Mouse (Mus musculus): ENCODE data around the gene Gjb1. TPM values are rescaled to one million over a fixed set of nuclear protein-coding genes. Genes with fewer than 3 reads are reported as not detected.

Gjb1 gene
- polyA plus RNA-seq, 1 experiment from 2014 or later, result 40.7 TPM

DNA sequence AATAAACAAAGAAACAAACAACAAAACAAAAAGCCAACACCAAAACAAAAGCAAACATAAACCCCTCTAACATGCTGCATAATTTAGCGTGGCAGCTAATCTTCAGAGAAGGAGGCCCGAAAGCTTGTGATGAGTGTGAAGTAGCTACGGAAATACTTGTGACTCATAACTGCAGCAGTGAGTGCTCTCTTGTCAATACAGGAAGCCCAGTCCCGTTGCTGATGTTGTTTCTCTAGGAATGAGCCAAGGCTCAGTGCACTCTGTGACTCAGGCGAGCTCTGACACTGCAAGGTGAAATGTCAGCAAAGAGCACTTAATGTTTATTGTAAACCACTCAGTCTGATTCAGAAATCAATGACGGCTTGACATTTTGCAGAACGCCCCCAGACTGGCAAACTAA is 7.2 kb upstream of the Gjb1 start:
- H3K4me3 ChIP-seq, result no peak overlapping the region
- H3K27ac ChIP-seq, result no peak overlapping the region
- no peaks in the 10 kb centered on the region for H3K36me3 ChIP-seq
- H3K9ac ChIP-seq, result no peak overlapping the region
- peaks cover 9% of the 10 kb centered on the region; the same call in 1 of the 2 replicates for H3K27me3 ChIP-seq (replicated peaks)
- no peak for ATAC-seq
- H3K9me3 ChIP-seq (replicated peaks), result no peaks in the 10 kb centered on the region
- H3K4me2 ChIP-seq, result no peak overlapping the region
- no peaks in the 10 kb centered on the region for H3K4me1 ChIP-seq
- 56% methylated on average over 7 of the region's 7 CpGs for WGBS (ENCODE audit: insufficient replicate concordance)

GRCm38 (mm10) chrX:101370573-101370972 is 5.6 kb upstream of the Gjb1 start:
- Histone ChIP-seq H3K4me1 (no peaks in the 10 kb centered on the region), H3K4me3 (no peak overlapping the region), H3K4me2 (no peak overlapping the region), H3K27me3 (replicated peaks) (peaks cover 12% of the 10 kb centered on the region; the same call in 1 of the 2 replicates), H3K9me3 (replicated peaks) (no peaks in the 10 kb centered on the region), H3K9ac (no peak overlapping the region), H3K36me3 (no peaks in the 10 kb centered on the region), H3K27ac (no peak overlapping the region)
- no peak for ATAC-seq
- 70% methylated on average over 3 of the region's 3 CpGs for WGBS (ENCODE audit: insufficient replicate concordance)

DNA sequence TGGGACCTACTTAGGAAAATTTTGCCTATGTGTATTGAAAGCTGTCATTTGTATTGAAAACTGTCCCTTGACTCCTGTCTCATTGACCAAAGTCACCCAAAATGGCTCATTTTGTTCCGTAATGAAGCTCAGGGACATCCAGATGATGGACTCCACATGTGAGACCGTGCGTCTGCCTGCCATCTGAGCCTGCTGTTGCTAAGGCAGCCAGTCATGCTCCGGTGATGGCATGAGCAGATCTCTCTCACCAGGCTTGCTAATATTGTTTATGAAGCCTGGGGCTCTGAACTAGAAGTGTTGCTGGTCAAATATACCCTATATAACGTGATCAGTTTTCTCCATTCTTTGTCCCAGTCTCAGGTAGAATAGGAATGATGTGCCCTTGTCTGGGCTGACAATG is 3.2 kb upstream of the Gjb1 start:
- no peak overlapping the region for H3K27ac ChIP-seq
- no peaks in the 10 kb centered on the region for H3K9me3 ChIP-seq (replicated peaks)
- H3K9ac ChIP-seq, result no peak overlapping the region
- ATAC-seq, result no peak
- H3K4me1 ChIP-seq, result no peaks in the 10 kb centered on the region
- H3K27me3 ChIP-seq (replicated peaks), result peaks cover 24% of the 10 kb centered on the region; the same call in 1 of the 2 replicates
- H3K36me3 ChIP-seq, result no peaks in the 10 kb centered on the region
- no peak overlapping the region for H3K4me2 ChIP-seq
- 72% methylated on average over 5 of the region's 5 CpGs for WGBS (ENCODE audit: insufficient replicate concordance)
- H3K4me3 ChIP-seq, result no peak overlapping the region

DNA sequence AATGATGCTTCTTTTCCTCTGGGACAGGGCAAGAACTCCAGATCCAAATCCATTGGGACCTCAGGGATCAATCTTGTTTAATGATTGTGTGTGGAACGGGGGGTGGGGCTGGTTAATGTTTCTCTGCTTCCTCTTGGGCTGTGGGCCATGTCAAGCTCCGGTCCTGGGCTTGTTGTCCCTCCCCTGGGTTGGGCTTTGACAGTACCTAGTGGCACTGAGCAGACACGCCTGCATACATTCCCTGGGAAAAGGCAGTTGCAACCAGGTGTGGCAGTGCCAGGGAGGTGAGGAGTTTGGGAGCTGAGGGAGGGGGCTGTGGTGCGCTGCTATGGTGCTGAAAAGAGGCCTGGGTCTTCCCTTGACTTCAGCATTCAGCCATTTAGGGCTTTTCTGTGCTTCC is 898 bp downstream of the Gjb1 start:
- peak; percentile 55 for ATAC-seq
- H3K4me1 ChIP-seq, result no peaks in the 10 kb centered on the region
- H3K36me3 ChIP-seq, result no peaks in the 10 kb centered on the region
- H3K27ac ChIP-seq, result no peak overlapping the region
- 61% methylated on average over 4 of the region's 4 CpGs for WGBS (ENCODE audit: insufficient replicate concordance)
- peaks cover 23% of the 10 kb centered on the region for H3K27me3 ChIP-seq (replicated peaks)
- H3K9me3 ChIP-seq (replicated peaks), result no peaks in the 10 kb centered on the region
- H3K4me2 ChIP-seq, result 0 out of 2 replicates have a peak overlapping the region, but pooled peaks have one; percentile 14
- no peak overlapping the region for H3K9ac ChIP-seq
- H3K4me3 ChIP-seq, result peak overlapping the region; percentile 29

GRCm38 (mm10) chrX:101379744-101380143 is 3.6 kb downstream of the Gjb1 start:
- Histone ChIP-seq H3K4me2 (no peak overlapping the region), H3K9me3 (replicated peaks) (no peaks in the 10 kb centered on the region), H3K4me1 (0 out of 2 replicates have a peak, but pooled peaks cover 7% of the 10 kb centered on the region), H3K27me3 (replicated peaks) (peaks cover 44% of the 10 kb centered on the region), H3K27ac (no peak overlapping the region), H3K9ac (no peak overlapping the region), H3K4me3 (no peak overlapping the region), H3K36me3 (no peaks in the 10 kb centered on the region)
- WGBS (ENCODE audit: insufficient replicate concordance), result 71% methylated on average over 1 of the region's 1 CpGs
- no peak for ATAC-seq

DNA sequence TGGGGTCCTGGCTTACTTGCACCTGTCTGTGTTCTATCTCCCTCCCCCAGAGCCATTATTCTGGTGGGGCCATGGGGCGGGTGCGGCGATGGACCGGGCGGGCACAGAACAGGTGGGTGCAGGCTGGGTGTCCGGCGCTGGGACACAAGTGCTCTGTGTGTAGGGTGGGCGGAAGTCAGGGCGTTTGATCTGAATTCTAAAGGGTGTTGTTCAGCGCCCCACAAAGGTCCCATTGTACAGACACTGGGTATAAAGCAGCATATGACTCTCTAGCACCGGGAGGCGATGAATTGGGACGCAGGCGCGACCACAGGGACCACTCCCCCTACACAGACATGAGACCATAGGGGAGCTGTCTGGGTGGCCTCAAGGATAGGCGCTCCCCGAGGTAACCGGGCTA is 7.3 kb downstream of the Gjb1 start:
- H3K27me3 ChIP-seq (replicated peaks), result peaks cover 59% of the 10 kb centered on the region
- H3K36me3 ChIP-seq, result no peaks in the 10 kb centered on the region
- no peak overlapping the region for H3K4me3 ChIP-seq
- H3K9ac ChIP-seq, result no peak overlapping the region
- no peak overlapping the region for H3K27ac ChIP-seq
- H3K4me1 ChIP-seq, result 0 out of 2 replicates have a peak, but pooled peaks cover 7% of the 10 kb centered on the region
- ATAC-seq, result no peak
- no peak overlapping the region for H3K4me2 ChIP-seq
- 26% methylated on average over 18 of the region's 18 CpGs for WGBS (ENCODE audit: insufficient replicate concordance)
- H3K9me3 ChIP-seq (replicated peaks), result no peaks in the 10 kb centered on the region

GRCm38 (mm10) chrX:101384439-101385137 is 8.4 kb downstream of the Gjb1 start:
- H3K4me2 ChIP-seq, result 0 out of 2 replicates have a peak overlapping the region, but pooled peaks have one; percentile 3
- no peak overlapping the region for H3K27ac ChIP-seq
- WGBS (ENCODE audit: insufficient replicate concordance), result 15% methylated on average over 32 of the region's 32 CpGs
- 0 out of 2 replicates have a peak, but pooled peaks cover 7% of the 10 kb centered on the region for H3K4me1 ChIP-seq
- H3K9ac ChIP-seq, result no peak overlapping the region
- H3K4me3 ChIP-seq, result no peak overlapping the region
- H3K36me3 ChIP-seq, result no peaks in the 10 kb centered on the region
- H3K9me3 ChIP-seq (replicated peaks), result no peaks in the 10 kb centered on the region
- ATAC-seq, result no peak
- H3K27me3 ChIP-seq (replicated peaks), result peaks cover 68% of the 10 kb centered on the region

DNA sequence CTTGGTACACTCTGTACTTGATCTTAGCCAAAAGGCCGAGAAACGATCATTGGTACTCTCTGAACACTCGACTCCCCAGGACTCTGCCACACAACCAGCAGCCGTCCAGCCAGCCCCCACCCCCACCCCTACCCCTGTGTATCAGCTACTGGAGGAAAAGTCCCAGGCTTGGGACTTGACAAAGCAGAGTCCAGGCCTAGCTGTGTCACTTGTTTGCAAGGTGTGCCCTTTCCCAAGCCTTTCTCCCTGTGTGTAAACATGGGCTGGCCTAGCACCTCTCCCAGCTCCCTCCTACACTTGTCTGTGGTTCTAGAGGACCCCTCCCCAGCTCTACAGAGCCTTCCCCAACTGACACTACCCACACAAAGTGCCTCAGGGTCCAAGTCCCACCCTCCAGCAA is 10.0 kb downstream of the Gjb1 start:
- Histone ChIP-seq H3K36me3 (no peaks in the 10 kb centered on the region), H3K27ac (no peak overlapping the region)

DNA sequence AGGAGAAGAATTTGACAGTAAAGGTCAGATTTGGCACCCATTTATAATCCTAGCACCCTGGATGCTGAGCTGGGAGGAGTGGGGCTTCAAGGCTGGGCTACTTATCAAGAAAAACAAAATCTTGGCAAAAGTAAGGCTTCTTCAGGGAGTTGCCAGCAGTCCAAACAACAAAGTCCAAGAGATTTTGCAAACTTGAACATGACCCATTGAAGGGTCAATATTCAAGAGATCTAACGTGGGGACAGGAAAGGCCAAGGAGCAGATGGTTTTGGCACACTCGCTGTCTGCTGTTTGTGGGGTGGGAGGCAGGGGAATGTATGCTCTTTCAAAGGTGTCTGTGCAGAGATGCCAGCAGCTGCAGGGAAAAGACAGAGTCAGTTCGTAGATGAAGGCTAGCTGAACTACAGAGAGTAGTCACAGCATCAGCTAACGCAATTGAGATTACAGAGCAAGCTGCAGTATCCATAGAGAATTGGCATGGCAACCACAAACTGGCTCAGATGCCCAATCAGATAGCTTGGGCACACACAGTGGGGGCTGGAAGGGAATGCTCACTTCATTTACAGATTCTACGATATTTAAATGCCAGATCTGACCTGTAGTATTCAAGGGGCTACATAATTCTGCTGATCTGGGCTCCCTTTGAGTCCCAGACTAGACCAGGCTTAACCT is 12.8 kb downstream of the Gjb1 start:
- Histone ChIP-seq H3K27me3 (replicated peaks) (peaks cover 56% of the 10 kb centered on the region), H3K4me2 (no peak overlapping the region), H3K9ac (no peak overlapping the region), H3K27ac (no peak overlapping the region), H3K36me3 (no peaks in the 10 kb centered on the region), H3K4me1 (0 out of 2 replicates have a peak, but pooled peaks cover 7% of the 10 kb centered on the region), H3K9me3 (replicated peaks) (no peaks in the 10 kb centered on the region), H3K4me3 (no peak overlapping the region)
- ATAC-seq, result no peak
- 66% methylated on average over 5 of the region's 5 CpGs for WGBS (ENCODE audit: insufficient replicate concordance)

More for the DNA sequence above, 10.0 kb downstream of the Gjb1 start:
- Histone ChIP-seq H3K27me3 (replicated peaks) (peaks cover 71% of the 10 kb centered on the region), H3K9ac (no peak overlapping the region), H3K9me3 (replicated peaks) (no peaks in the 10 kb centered on the region), H3K4me1 (0 out of 2 replicates have a peak, but pooled peaks cover 7% of the 10 kb centered on the region), H3K4me3 (no peak overlapping the region), H3K4me2 (no peak overlapping the region)
- 44% methylated on average over 4 of the region's 4 CpGs for WGBS (ENCODE audit: insufficient replicate concordance)
- peak; percentile 59; the same call in 1 of the 2 replicates for ATAC-seq

GRCm38 (mm10) chrX:101394341-101394740 is 18.2 kb downstream of the Gjb1 start:
- ATAC-seq, result no peak
- no peak overlapping the region for H3K4me2 ChIP-seq
- H3K27ac ChIP-seq, result no peak overlapping the region

DNA sequence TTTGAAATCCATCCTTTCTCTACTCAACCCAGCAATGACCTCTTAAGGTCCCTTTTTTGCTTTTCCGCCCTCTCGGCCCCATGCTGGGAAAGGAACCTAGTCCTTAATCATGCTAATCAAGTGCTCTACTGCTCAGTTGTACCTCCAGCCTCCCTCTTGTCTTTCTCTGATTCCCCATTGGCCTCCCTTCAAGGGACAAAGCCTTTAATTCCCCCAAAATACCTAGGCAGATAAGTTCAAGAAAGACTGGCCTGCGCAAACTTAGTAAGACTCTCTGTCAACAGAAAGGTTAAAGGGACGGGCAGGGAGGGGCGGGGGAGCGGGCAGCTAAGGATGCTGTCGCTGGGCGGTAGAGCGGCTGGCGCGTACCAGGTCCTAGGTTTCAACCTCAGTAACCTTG is 20.3 kb downstream of the Gjb1 start:
- Histone ChIP-seq H3K27me3 (replicated peaks) (peaks cover 53% of the 10 kb centered on the region), H3K27ac (no peak overlapping the region), H3K9me3 (replicated peaks) (no peaks in the 10 kb centered on the region), H3K36me3 (no peaks in the 10 kb centered on the region), H3K9ac (no peak overlapping the region), H3K4me3 (no peak overlapping the region), H3K4me2 (no peak overlapping the region), H3K4me1 (no peaks in the 10 kb centered on the region)
- no peak for ATAC-seq
- WGBS (ENCODE audit: insufficient replicate concordance), result 27% methylated on average over 10 of the region's 11 CpGs

More at GRCm38 (mm10) chrX:101394341-101394740, 18.2 kb downstream of the Gjb1 start:
- Histone ChIP-seq H3K9ac (no peak overlapping the region), H3K4me1 (no peaks in the 10 kb centered on the region), H3K36me3 (no peaks in the 10 kb centered on the region), H3K27me3 (replicated peaks) (peaks cover 54% of the 10 kb centered on the region), H3K4me3 (no peak overlapping the region), H3K9me3 (replicated peaks) (no peaks in the 10 kb centered on the region)
- 52% methylated on average over 2 of the region's 2 CpGs for WGBS (ENCODE audit: insufficient replicate concordance)

Data from liver, embryonic 12.5 days (tissue).